ENCODE assay signal across 10 mouse cellular contexts in genomic region chr13:81369564-81369963, GRCm38 (mm10).
A peak's percentile ranks its signal among the peaks of the same experiment; 100 is the strongest.
DNase-seq lines count a peak whose midpoint lies in the region; ATAC-seq and TF ChIP-seq lines count a peak whose summit lies in the region.
"Had no signal": no experiment of that assay in that cellular context is flagged by ENCODE, and none has a peak within 500 bp of the region (broad histone marks: within the 10 kb centered on the region; RNA-seq: fewer than 3 reads in every experiment).

No protein-coding gene starts in this region.

- H3K36me3 ChIP-seq in forebrain, embryonic 12.5 days (replicated peaks): peaks cover 6% of the 10 kb centered on the region; the same call in 1 of the 2 replicates
- H3K36me3 ChIP-seq in forebrain, embryonic 15.5 days: no peaks in the 10 kb centered on the region
- no peaks in the 10 kb centered on the region for H3K36me3 ChIP-seq in lung, postnatal 0 days (ENCODE audit: insufficient read depth, low read length)
- H3K36me3 ChIP-seq: G1E had no signal

- H3K4me1 ChIP-seq in forebrain, embryonic 12.5 days: no peaks in the 10 kb centered on the region
- H3K4me1 ChIP-seq in forebrain, embryonic 15.5 days: no peaks in the 10 kb centered on the region
- H3K4me1 ChIP-seq in lung, postnatal 0 days (ENCODE audit: insufficient read depth, low read depth, low read length): no peaks in the 10 kb centered on the region

- DNase-seq in lung, postnatal 0 days (ENCODE audit: low spot score): peak; percentile 65
- DNase-seq in lung, postnatal 4 days: no peak
- DNase-seq in T-cell, adult 2 months (ENCODE audit: low spot score): peak; percentile 2
- no peak for DNase-seq in frontal cortex, postnatal 10 days (ENCODE audit: low spot score in 2 of 2)
- DNase-seq in ovary, postnatal 14 days (ENCODE audit: low spot score): no peak
- DNase-seq: lung, adult 18-20 months had no signal

- no peak overlapping the region for H3K4me2 ChIP-seq in forebrain, embryonic 12.5 days
- H3K4me2 ChIP-seq in forebrain, embryonic 15.5 days (replicated peaks): no peak overlapping the region
- no peak overlapping the region for H3K4me2 ChIP-seq in lung, postnatal 0 days (replicated peaks; ENCODE audit: low read depth, low read length)

- no peak for TF ChIP-seq EP300 in lung, postnatal 0 days (IDR thresholded peaks at IDR 0.05)

- ATAC-seq in forebrain, embryonic 12.5 days (ENCODE audit: low FRiP score): peak; percentile 51; the same call in 1 of the 2 replicates
- no peak; the same call in 1 of the 2 replicates for ATAC-seq in forebrain, embryonic 15.5 days (replicated peaks)
- ATAC-seq in lung, postnatal 0 days: no peak
- peak; percentile 69 for ATAC-seq in megakaryocyte, adult 5-6 weeks (ENCODE audit: poor library complexity, severe bottlenecking)

- H3K9me3 ChIP-seq in forebrain, embryonic 12.5 days: no peaks in the 10 kb centered on the region
- no peaks in the 10 kb centered on the region for H3K9me3 ChIP-seq in forebrain, embryonic 15.5 days
- no peaks in the 10 kb centered on the region for H3K9me3 ChIP-seq in lung, postnatal 0 days (ENCODE audit: low read length)
- H3K9me3 ChIP-seq: G1E had no signal

- WGBS in forebrain, embryonic 12.5 days: 79% methylated on average over 2 of the region's 2 CpGs
- 85% methylated on average over 2 of the region's 2 CpGs for WGBS in forebrain, embryonic 15.5 days
- 71% methylated on average over 2 of the region's 2 CpGs for WGBS in lung, postnatal 0 days

- no peak overlapping the region for H3K9ac ChIP-seq in forebrain, embryonic 12.5 days
- no peak overlapping the region for H3K9ac ChIP-seq in forebrain, embryonic 15.5 days (replicated peaks)
- no peak overlapping the region for H3K9ac ChIP-seq in lung, postnatal 0 days (replicated peaks; ENCODE audit: low read depth)

- H3K4me3 ChIP-seq in forebrain, embryonic 12.5 days (replicated peaks): no peak overlapping the region
- H3K4me3 ChIP-seq in forebrain, embryonic 15.5 days: no peak overlapping the region
- no peak overlapping the region for H3K4me3 ChIP-seq in lung, postnatal 0 days (ENCODE audit: low read depth, low read length)

- no peaks in the 10 kb centered on the region for H3K27me3 ChIP-seq in forebrain, embryonic 12.5 days
- no peaks in the 10 kb centered on the region for H3K27me3 ChIP-seq in forebrain, embryonic 15.5 days
- no peaks in the 10 kb centered on the region for H3K27me3 ChIP-seq in lung, postnatal 0 days (replicated peaks; ENCODE audit: insufficient read depth, low read length)

- no peak overlapping the region for H3K27ac ChIP-seq in forebrain, embryonic 12.5 days
- H3K27ac ChIP-seq in forebrain, embryonic 15.5 days (replicated peaks): no peak overlapping the region
- H3K27ac ChIP-seq in lung, postnatal 0 days (ENCODE audit: low read length): no peak overlapping the region

- TF ChIP-seq CTCF in lung, postnatal 0 days (IDR thresholded peaks at IDR 0.05): peak; percentile 74

Comparison
In these comparisons a context has a peak if more than half of its experiments do, and no peak if none do; other contexts are left out.
1. ATAC-seq: peak in forebrain, embryonic 12.5 days (single experiment) and megakaryocyte, adult 5-6 weeks (single experiment); none in forebrain, embryonic 15.5 days (single experiment) and lung, postnatal 0 days (single experiment).
2. DNase-seq: peak in lung, postnatal 0 days (single experiment) and T-cell, adult 2 months (single experiment); none in lung, postnatal 4 days (0 of 2), frontal cortex, postnatal 10 days (0 of 2) and ovary, postnatal 14 days (single experiment).